Mouse (Mus musculus): ENCODE results near the gene Lgr5.

Gene Lgr5

GRCm38 (mm10) chr10:115584656-115585055, 2.9 kb downstream of the Lgr5 start:
- TF ChIP-seq GATA4 (IDR thresholded peaks at IDR 0.05; ENCODE audit: insufficient replicate concordance, low read length) = no peak

- no peak for TF ChIP-seq GATA4 (IDR thresholded peaks at IDR 0.05; ENCODE audit: insufficient replicate concordance, low read length)
Observed at GRCm38 (mm10) chr10:115583071-115583470, 4.5 kb downstream of the Lgr5 start.

GRCm38 (mm10) chr10:115581971-115582370, 5.6 kb downstream of the Lgr5 start:
- no peak for TF ChIP-seq GATA4 (IDR thresholded peaks at IDR 0.05; ENCODE audit: insufficient replicate concordance, low read length)

- no peak for TF ChIP-seq GATA4 (IDR thresholded peaks at IDR 0.05; ENCODE audit: insufficient replicate concordance, low read length)
Observed at GRCm38 (mm10) chr10:115579494-115579893, 8.1 kb downstream of the Lgr5 start.

- no peak for TF ChIP-seq GATA4 (IDR thresholded peaks at IDR 0.05; ENCODE audit: insufficient replicate concordance, low read length)
Observed at GRCm38 (mm10) chr10:115579076-115579475, 8.5 kb downstream of the Lgr5 start.

GRCm38 (mm10) chr10:115571734-115572440, 15.7 kb downstream of the Lgr5 start:
- TF ChIP-seq GATA4 (IDR thresholded peaks at IDR 0.05; ENCODE audit: insufficient replicate concordance, low read length) = no peak

- no peak for TF ChIP-seq GATA4 (IDR thresholded peaks at IDR 0.05; ENCODE audit: insufficient replicate concordance, low read length)
Observed at GRCm38 (mm10) chr10:115571317-115571716, 16.3 kb downstream of the Lgr5 start.

GRCm38 (mm10) chr10:115570577-115570976, 17.0 kb downstream of the Lgr5 start:
- no peak for TF ChIP-seq GATA4 (IDR thresholded peaks at IDR 0.05; ENCODE audit: insufficient replicate concordance, low read length)

GRCm38 (mm10) chr10:115569712-115570491, 17.7 kb downstream of the Lgr5 start, which contains the start of gene A930009A15Rik:
TSS of gene A930009A15Rik (plus strand) at chr10:115569986.
- TF ChIP-seq GATA4 (IDR thresholded peaks at IDR 0.05; ENCODE audit: insufficient replicate concordance, low read length) = no peak

GRCm38 (mm10) chr10:115563961-115564360, 23.6 kb downstream of the Lgr5 start:
- no peak for TF ChIP-seq GATA4 (IDR thresholded peaks at IDR 0.05; ENCODE audit: insufficient replicate concordance, low read length)

- TF ChIP-seq GATA4 (IDR thresholded peaks at IDR 0.05; ENCODE audit: insufficient replicate concordance, low read length) = no peak
Observed at GRCm38 (mm10) chr10:115562911-115563686, 24.5 kb downstream of the Lgr5 start.

- no peak for TF ChIP-seq GATA4 (IDR thresholded peaks at IDR 0.05; ENCODE audit: insufficient replicate concordance, low read length)
Observed at GRCm38 (mm10) chr10:115561136-115561880, 26.3 kb downstream of the Lgr5 start.

GRCm38 (mm10) chr10:115556738-115557242, 30.8 kb downstream of the Lgr5 start:
- no peak for TF ChIP-seq GATA4 (IDR thresholded peaks at IDR 0.05; ENCODE audit: insufficient replicate concordance, low read length)

GRCm38 (mm10) chr10:115555191-115555765, 32.3 kb downstream of the Lgr5 start:
- no peak for TF ChIP-seq GATA4 (IDR thresholded peaks at IDR 0.05; ENCODE audit: insufficient replicate concordance, low read length)

All from liver, adult (tissue).